Comparison of ENCODE assay signal across 19 mouse cellular contexts in genomic region chr1:184330516-184331350, GRCm38 (mm10).
DNase-seq lines count a peak whose midpoint lies in the region; ATAC-seq and TF ChIP-seq lines count a peak whose summit lies in the region.
"Had no signal": no experiment of that assay in that cellular context is flagged by ENCODE, and none has a peak within 500 bp of the region (broad histone marks: within the 10 kb centered on the region; RNA-seq: fewer than 3 reads in every experiment).

No protein-coding gene starts in this region.

- H3K36me3 ChIP-seq in heart, embryonic 11.5 days (ENCODE audit: control insufficient read depth, insufficient read depth, low read length) = no peaks in the 10 kb centered on the region
- no peaks in the 10 kb centered on the region for H3K36me3 ChIP-seq in lung, postnatal 0 days (ENCODE audit: insufficient read depth, low read length)
- H3K36me3 ChIP-seq in hindbrain, embryonic 14.5 days (replicated peaks; ENCODE audit: control insufficient read depth, insufficient read depth) = no peaks in the 10 kb centered on the region
- H3K36me3 ChIP-seq: limb, embryonic 13.5 days; midbrain, embryonic 12.5 days had no signal

- H3K27me3 ChIP-seq in heart, embryonic 11.5 days (ENCODE audit: control insufficient read depth, insufficient read depth, low read length) = no peaks in the 10 kb centered on the region
- no peaks in the 10 kb centered on the region for H3K27me3 ChIP-seq in lung, postnatal 0 days (replicated peaks; ENCODE audit: insufficient read depth, low read length)
- H3K27me3 ChIP-seq in hindbrain, embryonic 14.5 days (ENCODE audit: control insufficient read depth, insufficient read depth, low read length) = no peaks in the 10 kb centered on the region
- H3K27me3 ChIP-seq: limb, embryonic 13.5 days; midbrain, embryonic 12.5 days had no signal

- H3K4me2 ChIP-seq in heart, embryonic 11.5 days = no peak overlapping the region
- no peak overlapping the region for H3K4me2 ChIP-seq in lung, postnatal 0 days (replicated peaks; ENCODE audit: low read depth, low read length)
- H3K4me2 ChIP-seq in hindbrain, embryonic 14.5 days (replicated peaks) = no peak overlapping the region
- H3K4me2 ChIP-seq: limb, embryonic 13.5 days; midbrain, embryonic 12.5 days had no signal

- 0 out of 2 replicates have a peak, but pooled peaks cover 3% of the 10 kb centered on the region for H3K4me1 ChIP-seq in heart, embryonic 11.5 days (ENCODE audit: control insufficient read depth, insufficient read depth, low read length)
- no peaks in the 10 kb centered on the region for H3K4me1 ChIP-seq in lung, postnatal 0 days (ENCODE audit: insufficient read depth, low read depth, low read length)
- no peaks in the 10 kb centered on the region; the same call in 1 of the 2 replicates for H3K4me1 ChIP-seq in hindbrain, embryonic 14.5 days (replicated peaks; ENCODE audit: control insufficient read depth, insufficient read depth, low read length)

- ATAC-seq in heart, embryonic 11.5 days (replicated peaks; ENCODE audit: insufficient number of reproducible peaks, low FRiP score, low TSS enrichment) = no peak
- no peak for ATAC-seq in lung, postnatal 0 days
- ATAC-seq in hindbrain, embryonic 14.5 days (ENCODE audit: low FRiP score) = no peak
- ATAC-seq in megakaryocyte-erythroid progenitor cell, adult 5-6 weeks (replicated peaks; ENCODE audit: low FRiP score, low TSS enrichment, poor library complexity, severe bottlenecking) = no peak
- ATAC-seq: forebrain, embryonic 16.5 days; hindbrain, postnatal 0 days had no signal

- H3K9me3 ChIP-seq in heart, embryonic 11.5 days (replicated peaks; ENCODE audit: control insufficient read depth, low read length) = no peaks in the 10 kb centered on the region
- no peaks in the 10 kb centered on the region for H3K9me3 ChIP-seq in lung, postnatal 0 days (ENCODE audit: low read length)
- no peaks in the 10 kb centered on the region for H3K9me3 ChIP-seq in hindbrain, embryonic 14.5 days (ENCODE audit: control insufficient read depth, low read length)
- H3K9me3 ChIP-seq: limb, embryonic 13.5 days; midbrain, embryonic 12.5 days had no signal

- TF ChIP-seq CTCF in lung, postnatal 0 days (IDR thresholded peaks at IDR 0.05) = no peak

- 58% methylated on average over 11 of the region's 11 CpGs for WGBS in heart, embryonic 11.5 days (ENCODE audit: insufficient replicate concordance)
- 47% methylated on average over 11 of the region's 11 CpGs for WGBS in lung, postnatal 0 days
- 81% methylated on average over 11 of the region's 11 CpGs for WGBS in hindbrain, embryonic 14.5 days

- no peak overlapping the region for H3K9ac ChIP-seq in heart, embryonic 11.5 days (ENCODE audit: low read depth, low read length)
- no peak overlapping the region for H3K9ac ChIP-seq in lung, postnatal 0 days (replicated peaks; ENCODE audit: low read depth)
- no peak overlapping the region for H3K9ac ChIP-seq in hindbrain, embryonic 14.5 days
- H3K9ac ChIP-seq: limb, embryonic 13.5 days; midbrain, embryonic 12.5 days had no signal

- TF ChIP-seq EP300 in lung, postnatal 0 days (IDR thresholded peaks at IDR 0.05) = peak; percentile 21; the same call in 1 of the 2 replicates

- peak; percentile 94 for DNase-seq in heart, adult 11 months
- peak; percentile 7 for DNase-seq in lung, postnatal 0 days (ENCODE audit: low spot score)
- DNase-seq in lung, adult 18-20 months = no peak
- peak; percentile 37 to 44 for DNase-seq in heart, adult 9 months (ENCODE audit: low spot score in 2 of 2)
- peak; percentile 36 for DNase-seq in skeletal muscle tissue, adult 2 months (ENCODE audit: low read depth, low spot score)
- DNase-seq in hindbrain, embryonic 14.5 days (ENCODE audit: low spot score) = no peak
- DNase-seq: cerebellum, postnatal 25 days; kidney, adult 11 months; kidney, postnatal 10 days; right cerebral cortex, postnatal 14 days; thymus, postnatal 36 days had no signal

- no peak overlapping the region for H3K4me3 ChIP-seq in heart, embryonic 11.5 days (ENCODE audit: low read depth, low read length)
- H3K4me3 ChIP-seq in lung, postnatal 0 days (ENCODE audit: low read depth, low read length) = no peak overlapping the region
- no peak overlapping the region for H3K4me3 ChIP-seq in hindbrain, embryonic 14.5 days (replicated peaks; ENCODE audit: low read length)
- H3K4me3 ChIP-seq: layer of hippocampus, adult 2 months; left cerebral cortex, adult 2 months; limb, embryonic 13.5 days; midbrain, embryonic 12.5 days had no signal

- H3K27ac ChIP-seq in heart, embryonic 11.5 days (ENCODE audit: low read depth, low read length) = no peak overlapping the region
- no peak overlapping the region for H3K27ac ChIP-seq in lung, postnatal 0 days (ENCODE audit: low read length)
- no peak overlapping the region for H3K27ac ChIP-seq in hindbrain, embryonic 14.5 days
- H3K27ac ChIP-seq: hindbrain, postnatal 0 days; layer of hippocampus, adult 2 months; left cerebral cortex, adult 2 months; limb, embryonic 13.5 days; midbrain, embryonic 12.5 days had no signal

Comparison
In these comparisons a context has a peak if more than half of its experiments do, and no peak if none do; other contexts are left out.
1. DNase-seq: peak in heart, adult 11 months (single experiment), lung, postnatal 0 days (single experiment), heart, adult 9 months (2 of 2) and skeletal muscle tissue, adult 2 months (single experiment); none in lung, adult 18-20 months (0 of 2) and hindbrain, embryonic 14.5 days (single experiment).